Mouse (Mus musculus) cerebellum, postnatal 36 days (tissue): ENCODE measurements around the gene Setd3.

Experiments used
- DNase-seq, 2 experiments: peaks; one replicate each; pipeline ENCODE4 v3.0.0; 2021 to 2022; ENCODE audit warnings: mixed read lengths in 2 of 2

The Setd3 gene

DNA sequence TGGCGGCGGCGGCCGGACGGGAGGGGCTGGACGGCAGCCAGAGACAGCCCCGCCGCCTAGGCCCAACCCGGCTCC is at the start of gene Setd3:
Gene Setd3 (minus strand): TSS at position 69 of the 75 bp plus-strand sequence.
- DNase-seq = no peak

DNA sequence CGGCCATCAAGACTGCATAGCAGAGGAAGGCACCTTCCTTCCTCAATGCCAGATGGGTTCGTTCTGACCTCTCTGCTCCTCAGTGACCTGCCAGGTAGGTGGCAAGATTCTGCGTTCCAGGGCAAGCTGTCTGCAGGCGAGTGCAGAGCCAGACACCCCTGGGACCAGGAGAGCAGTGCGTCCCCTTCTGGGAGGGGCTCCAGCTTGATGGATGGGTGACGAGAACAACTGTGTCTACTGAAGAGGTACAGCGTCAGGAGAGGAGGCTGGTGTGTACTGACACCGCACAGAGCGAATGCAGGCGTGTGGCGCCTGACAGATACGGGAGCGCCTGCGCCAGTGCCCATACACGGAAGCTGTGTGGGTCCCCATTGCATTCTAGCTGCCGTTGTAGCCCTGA is 48.4 kb upstream of the Setd3 start:
- peak; percentile 44 to 50 for DNase-seq

DNA sequence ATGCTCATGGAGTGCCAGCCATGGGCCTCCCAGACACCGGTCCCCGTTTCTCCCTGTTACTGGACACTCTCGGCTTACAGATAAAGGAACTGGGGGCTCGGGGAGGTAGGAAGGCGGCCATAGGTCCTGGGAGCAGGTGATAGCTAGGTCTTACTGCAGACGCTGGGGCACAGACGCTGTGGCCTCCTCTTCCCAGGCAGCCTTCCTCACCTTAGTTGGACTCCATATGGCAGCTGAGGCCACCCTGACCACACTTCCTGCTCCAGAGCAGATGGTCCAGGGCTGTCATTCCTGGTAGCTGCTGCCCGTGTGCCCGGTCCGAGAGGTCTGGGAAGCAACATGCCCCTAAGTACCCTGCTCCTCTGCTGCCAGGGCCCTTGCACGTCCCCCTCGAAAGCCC is 47.8 kb upstream of the Setd3 start:
- peak; percentile 76 to 79 for DNase-seq

DNA sequence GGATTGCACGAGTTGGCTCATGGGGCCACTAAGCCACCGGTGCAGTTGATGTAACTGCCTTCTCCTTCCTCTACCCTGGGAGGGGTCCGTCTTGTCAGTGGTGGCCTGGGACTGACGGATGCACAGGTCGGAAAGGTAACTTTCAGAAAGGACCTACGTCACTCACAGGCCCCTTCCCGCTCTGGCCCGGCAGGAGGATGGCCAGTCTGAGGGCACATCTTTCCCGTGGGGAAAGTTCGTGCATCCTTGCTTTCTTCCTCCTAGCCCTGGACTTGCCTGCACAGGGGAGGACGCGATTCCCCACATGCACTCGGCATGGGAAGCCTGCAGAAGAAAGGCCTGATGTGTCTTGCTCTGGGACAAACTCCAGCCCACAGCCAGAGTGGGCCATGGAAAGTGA is 47.1 kb upstream of the Setd3 start:
- DNase-seq = no peak

DNA sequence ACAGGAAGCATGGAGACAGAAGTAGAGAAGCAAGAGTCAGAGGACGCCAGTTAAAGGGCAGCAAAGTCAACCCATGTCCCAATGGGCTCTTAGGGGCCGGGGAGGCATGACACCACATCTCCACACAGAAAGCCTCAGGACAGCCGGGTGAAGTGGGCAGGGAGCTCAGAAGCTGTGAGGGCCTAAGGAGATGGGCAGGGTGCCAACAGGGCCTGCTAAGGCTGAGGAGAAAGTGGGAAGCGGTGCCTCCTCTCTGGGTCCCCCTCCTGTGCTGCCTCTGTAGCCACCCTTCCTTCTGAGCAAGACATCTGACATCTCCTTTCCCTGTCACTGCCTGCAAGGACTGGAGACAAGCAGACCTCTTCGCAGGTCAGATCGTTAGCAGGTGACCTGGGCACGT is 46.7 kb upstream of the Setd3 start:
- DNase-seq = peak; percentile 55 to 59

DNA sequence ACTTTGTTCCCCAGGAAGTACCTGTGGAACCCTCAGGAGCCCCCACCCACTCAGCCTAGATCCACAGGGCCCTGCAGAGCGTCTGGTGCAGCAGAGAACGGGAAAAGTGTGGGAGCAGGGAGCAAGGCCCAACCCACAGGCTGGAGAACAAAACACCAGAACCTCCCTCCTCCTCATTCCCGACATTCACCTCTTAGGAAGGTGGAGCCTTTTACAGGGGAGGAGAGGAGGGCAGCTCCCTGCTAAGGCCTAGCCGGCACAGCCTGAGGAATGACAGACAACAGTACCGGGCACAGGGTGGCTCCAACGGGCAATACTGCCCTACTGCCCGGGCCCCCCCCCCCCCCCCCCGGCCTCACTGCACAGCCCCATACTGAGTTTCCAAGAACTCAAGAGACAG is 44.2 kb upstream of the Setd3 start:
- DNase-seq = no peak

DNA sequence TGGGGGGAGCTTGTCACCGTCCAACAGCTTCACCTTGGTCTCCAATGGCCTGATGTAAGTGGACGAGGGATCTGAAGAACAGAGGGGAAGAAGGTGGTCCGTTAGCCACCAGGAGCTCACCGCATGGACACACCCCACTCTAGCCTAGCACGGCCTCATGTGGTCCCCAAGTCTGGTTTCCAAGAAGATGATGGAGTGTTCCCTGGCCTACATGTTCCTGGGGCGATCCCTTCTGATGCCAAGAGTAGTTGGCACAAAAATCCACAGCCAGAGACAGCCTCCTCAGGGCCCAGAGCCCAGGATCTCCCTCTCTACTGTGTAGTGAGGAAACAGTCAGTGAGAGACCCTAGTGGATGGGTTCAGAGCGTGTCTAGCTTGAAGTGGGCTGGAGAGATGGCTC is 42.6 kb upstream of the Setd3 start:
- no peak for DNase-seq

DNA sequence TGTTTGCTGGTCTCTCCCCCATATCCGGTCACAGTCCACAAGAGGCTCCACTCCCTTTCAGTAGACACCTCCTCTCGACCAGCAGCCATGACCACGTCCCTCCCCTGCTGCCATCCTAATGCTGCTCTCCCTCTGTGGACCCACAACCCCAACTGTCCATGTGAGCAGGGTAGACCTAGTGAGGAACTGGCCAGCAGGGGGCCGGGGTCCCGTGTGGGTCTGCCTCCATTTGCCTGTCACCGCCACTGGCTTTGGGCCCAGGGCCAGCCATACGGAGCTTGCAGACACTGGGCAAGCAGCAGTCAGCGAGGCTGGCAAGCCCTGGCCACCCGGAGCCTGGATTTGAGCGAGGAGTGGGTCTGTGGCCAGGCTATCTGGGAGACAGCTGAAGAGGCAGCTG is 42.1 kb upstream of the Setd3 start:
- peak in 1 of 2 experiments; percentile 56 for DNase-seq

DNA sequence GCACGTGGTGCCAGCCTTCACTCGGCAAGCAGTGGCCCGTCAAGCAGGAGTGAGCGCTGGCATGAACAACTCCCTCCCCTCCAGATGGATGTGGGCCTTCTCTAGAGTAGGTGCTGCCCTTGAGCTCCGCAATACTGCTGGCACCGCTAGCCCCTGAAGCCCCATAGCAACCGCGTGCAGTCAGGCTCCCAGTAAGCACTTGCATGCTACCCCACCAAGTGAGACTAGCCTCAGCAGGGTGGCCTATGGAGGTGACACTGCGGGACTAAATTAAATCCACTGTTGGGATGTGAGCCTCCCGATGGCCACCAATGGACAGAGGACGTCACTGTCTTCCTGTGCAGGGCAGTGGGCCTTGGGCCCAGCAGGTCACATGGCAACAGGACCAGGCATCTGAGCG is 41.5 kb upstream of the Setd3 start:
- peak in 1 of 2 experiments; percentile 33 for DNase-seq

DNA sequence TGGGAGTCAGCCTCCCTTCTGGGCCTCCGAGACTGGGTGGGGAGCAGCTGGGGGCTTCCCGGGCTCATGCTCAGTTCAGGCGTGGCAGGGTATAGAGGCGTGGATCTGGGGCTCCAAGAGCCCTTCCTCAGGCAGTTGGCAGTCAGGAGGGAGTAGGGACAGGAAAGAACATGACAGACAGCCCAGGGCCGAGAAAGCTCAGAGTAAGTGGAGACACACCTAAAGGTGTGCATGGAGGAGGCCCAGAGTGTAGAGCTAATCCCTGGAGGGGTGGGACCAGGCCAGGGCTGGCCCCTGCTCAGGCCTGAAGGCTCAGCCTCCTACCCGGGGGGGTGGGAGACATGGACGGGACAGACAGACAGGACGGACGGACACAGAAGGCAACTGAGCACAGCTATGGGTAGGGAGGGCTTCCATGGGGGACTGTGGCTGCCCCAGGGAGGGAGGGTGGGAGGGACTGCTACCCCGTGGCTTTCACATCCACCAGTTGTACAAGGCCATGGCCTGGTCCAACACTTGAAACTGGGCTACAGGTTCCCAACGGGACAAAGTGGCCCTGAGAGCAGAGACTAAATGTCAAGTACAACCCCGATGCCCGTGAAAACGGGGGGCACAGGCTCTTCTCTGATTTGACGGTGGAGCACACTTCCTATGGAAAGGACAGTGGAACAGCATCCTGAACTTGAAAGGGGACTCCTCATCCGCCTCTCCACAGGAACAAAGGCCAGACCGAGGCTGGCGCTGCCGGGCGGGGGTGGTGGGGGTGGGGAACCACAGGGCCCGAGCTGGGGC is 40.9 kb upstream of the Setd3 start:
- peak in 1 of 2 experiments; percentile 11 for DNase-seq

DNA sequence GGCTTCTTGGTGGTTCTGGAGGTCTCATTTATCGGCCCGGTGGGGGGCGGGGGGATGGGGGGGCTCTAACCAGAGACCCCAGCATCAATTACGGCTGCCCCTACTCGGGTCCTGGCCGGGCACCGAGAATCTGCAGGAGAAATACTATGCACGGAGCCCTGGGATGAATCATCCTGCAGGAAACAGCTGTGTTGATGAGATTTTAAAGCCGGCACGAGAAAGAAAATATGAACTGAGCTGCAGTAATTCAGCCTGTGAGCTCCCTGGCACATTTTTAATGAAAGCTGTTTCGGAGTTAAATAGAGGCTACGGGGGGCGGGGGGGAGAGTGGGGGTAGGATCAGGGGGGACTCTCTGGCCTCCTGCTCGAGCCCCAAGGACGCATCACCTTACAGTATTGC is 40.0 kb upstream of the Setd3 start:
- peak in 1 of 2 experiments; percentile 5 for DNase-seq

DNA sequence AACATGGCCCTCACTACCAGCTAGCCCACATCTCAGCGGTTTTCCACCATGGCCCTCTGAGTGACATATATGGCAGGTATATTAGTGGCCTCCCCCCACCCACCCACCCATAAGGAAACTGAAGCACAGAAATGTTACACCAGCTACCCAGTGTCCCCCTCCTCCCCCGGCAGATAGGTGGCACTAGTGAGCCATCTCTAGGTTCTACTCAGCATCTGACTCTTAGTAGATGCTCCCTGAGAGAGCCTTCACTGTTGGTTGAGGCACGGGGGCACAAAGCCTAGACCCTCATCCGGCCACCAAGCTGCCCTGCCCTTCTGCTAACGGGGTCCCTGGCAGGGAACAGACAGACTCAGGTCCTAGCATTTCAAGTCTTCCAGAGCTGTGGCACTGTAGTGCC is 38.5 kb upstream of the Setd3 start:
- DNase-seq = peak; percentile 77 to 78

DNA sequence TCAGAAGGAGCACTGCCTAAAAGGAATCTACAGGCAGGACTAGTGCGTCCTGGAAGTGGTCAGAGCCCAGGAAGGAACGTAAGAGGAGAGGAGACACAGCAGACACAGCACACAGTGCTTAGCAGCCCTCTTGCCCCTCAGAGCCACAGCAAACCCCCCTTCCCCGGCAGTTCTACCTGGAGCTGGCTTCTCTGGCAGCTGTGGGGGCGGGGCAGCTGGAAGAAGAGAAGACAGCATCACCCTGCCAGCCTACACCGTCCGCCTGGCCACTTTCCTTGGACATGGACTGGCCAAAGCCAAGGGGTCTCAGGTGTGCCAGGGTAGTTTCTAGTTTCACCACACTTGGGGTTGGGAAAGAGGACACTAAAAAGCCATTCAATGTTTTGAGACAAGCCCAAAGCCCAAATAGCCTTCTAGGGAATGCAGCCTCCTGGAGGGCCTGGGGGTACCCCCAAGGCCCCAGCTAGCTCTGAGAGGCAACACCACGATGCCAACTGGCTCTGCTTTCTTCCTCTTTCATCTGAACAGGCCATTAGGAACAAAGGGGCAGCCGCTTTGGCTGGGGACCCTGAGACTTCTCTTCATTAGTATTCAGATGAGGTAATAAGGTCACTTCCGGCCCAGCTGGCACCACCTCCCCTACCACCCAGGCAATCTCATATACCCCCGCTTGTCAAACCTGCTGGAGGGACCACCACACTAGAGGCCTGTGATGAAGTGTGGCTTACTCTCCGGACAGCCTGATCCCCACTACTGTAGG is 37.7 kb upstream of the Setd3 start:
- DNase-seq = peak in 1 of 2 experiments; percentile 30

DNA sequence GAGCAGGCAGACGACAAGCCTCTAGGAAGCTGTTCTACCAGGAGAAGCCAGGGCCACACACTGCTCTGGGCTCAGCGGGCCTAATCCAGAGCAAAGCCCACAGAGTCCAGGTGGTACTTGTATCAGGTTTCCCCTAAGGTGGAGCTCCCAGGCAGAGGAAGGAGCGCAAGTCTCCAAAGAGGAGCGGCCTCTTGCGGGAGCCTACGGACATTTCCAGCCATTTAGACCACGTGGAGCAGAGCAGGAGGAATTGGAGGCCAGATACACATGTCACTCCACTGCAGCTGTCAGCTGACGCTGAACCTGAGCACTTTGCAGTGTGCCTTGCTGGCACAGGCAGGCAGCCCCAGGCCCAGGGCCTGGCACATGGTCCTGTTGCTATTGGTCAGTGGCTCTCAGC is 36.0 kb upstream of the Setd3 start:
- no peak for DNase-seq

DNA sequence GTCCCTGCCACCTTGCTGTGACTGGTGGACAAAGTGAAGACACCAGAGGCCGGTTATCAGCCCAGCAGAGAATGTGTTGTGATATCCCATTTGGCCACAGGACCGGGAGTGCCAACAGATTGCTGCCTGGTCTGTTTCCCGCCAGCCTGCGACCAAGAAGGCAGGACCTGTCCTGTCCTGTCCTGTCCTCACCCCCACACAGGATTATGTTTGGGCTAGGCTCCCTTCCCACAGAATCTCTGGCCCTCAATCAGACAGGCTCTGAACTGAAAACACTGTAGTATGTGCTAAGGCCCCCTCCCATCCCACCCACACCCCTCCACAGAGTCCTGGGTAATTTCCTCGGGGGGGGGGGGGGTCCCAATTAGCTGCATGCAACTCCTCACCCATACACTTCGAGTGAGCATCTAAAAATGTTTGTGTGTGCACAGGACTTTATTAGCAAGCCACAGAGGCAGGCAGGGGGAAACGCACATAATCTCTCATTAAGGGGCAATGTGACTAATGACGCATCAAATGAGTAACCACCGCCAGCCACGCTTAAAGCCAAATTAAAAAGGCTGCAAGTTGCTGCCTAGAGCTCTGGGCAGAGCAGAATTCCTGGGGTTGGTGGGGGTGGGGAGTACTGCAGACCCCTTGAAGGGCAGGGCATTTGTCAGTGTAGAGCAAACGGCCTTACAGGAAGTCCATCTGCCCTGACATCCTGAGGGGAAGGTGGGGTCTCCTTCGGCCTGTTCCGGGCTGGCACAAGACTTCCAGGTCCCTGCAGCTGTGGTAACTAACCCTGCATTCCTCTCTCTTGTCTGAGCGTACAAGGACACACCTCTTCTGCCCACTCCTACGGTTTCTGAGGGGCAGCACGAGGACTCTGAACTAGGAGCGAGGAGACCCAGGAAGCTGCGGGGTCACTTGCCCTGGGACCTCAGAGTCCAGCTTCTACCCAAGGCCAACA is 34.3 kb upstream of the Setd3 start:
- DNase-seq = peak in 1 of 2 experiments; percentile 29

DNA sequence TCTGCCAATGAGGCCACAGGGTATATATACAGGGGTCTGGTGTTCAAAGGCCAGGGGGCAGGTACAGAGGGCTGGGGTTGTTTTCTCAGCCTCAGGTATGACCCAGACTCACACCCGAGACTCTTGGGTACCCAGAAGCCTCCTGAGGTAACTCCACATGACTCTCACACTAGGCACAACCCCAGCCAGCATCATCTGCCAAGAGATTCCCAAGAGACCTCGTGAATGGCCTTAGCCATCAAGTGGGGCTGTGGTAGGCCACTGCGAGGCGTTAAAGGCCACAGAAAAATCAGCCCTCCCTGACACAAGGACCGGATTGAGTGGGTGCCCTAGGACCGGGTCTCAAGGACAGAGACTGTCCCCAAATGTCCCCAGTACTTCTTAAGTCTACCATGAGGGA is 33.4 kb upstream of the Setd3 start:
- DNase-seq = no peak

DNA sequence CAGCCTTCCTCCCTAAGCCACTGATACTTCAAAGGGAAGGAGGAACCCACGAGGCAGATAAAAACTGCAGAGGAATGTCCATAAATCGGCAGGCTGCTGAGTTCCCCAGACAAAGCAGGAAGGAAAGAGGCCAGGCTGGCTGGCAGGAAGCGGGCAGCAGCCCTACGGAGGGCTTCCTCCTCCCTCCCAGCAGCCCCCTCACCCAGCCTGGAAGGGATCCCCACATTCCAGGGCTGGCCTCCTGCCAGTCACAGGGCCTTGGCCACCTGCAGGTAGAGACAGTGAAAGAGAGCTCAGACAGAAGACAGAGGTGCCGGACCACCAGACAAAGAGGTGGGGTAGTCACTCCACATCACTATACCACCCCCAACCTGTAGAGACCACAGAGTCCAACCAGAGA is 33.0 kb upstream of the Setd3 start:
- peak in 1 of 2 experiments; percentile 28 for DNase-seq

DNA sequence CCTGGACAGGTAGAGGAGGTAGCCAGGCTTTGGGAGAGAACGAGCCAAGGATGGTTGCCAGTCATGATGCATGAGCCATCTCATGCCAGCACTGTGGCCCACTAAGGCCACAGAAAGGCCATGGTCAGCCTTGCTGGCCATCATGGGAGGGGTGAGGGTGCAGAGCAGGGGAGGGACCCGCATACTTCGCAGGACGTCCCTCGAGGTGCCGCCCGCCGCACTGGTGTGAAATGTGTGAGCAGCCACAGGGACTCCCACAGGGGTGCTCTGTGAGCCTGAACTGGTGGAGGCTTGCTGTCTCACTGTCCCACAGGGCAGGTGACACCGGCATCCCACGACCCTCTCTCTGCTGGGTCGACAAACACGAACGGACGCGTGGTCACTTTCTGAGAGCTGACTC is 31.5 kb upstream of the Setd3 start:
- DNase-seq = peak in 1 of 2 experiments; percentile 14

DNA sequence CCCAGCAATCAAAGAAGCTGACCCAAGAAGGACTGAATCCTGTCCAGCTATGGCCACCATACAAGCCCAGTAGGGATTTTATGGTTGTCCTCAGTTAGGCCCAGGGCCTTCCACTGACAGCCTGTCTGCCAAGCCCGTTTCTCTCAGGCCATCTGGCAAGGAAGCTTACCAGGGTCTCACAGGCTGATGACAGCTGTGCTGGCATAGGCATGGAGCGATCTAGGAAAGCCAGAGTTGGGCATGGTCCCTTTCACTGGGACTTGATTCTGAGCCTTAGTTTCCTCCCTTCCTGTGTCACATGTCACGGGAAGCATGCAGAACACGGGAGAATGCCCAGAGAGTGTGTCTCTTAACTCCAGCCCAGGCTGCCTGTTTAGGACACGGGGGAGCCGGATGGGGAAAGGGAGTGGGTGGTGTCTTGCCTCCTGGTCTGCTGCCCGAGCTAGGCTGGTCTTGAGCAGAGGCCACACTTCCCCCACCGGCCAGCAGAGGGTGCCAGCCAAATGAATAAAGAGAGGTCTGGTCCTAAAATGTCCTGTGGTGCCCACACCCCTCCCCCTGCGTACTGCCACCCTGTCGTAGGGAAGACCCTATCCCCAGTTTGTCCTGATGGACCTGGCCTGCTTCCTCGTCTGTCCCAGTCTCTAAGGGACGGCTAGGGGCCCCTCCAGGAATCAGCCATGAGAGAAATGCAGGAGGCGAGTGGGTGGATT is 29.8 kb upstream of the Setd3 start:
- DNase-seq = peak; percentile 84 to 87

DNA sequence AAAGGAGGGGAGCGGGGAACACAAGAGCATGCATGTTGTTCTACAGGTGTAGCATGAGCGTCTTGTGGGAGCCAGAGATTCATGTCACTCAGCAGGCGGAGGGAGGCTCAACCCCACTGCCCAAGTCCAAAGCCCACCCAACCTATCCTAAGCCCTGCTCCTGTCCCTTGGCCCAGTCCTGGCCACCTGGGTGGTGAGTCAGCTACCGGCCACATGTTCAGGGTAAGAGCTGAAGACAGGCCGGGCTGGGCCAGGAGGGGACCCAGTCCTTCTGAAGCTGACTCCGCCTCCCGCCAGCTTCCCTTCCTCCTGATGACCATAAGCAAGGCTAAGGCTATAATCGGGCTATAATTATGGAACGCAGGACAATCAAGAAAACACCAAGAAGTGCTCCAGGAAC is 29.1 kb upstream of the Setd3 start:
- peak in 1 of 2 experiments; percentile 23 for DNase-seq

DNA sequence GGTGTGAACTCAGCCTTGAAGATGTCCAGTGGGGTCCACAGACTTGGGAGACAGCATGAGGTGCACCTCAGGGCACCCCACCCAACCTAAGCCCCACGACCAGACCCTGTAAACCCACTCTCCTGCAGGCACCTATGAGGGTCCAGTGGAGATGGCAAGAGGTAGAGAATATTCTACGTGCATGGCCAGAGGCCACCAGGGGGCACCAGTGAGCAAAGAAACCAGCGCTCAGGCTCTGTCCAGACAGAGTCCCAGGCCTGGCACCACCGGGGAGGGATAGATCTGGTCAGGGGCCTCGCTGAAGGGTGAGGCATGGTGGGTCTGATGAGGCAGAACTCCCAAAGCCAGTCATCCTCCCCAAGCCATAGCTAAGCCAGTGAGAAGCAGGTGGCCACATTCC is 27.5 kb upstream of the Setd3 start:
- DNase-seq = peak; percentile 85 to 89

DNA sequence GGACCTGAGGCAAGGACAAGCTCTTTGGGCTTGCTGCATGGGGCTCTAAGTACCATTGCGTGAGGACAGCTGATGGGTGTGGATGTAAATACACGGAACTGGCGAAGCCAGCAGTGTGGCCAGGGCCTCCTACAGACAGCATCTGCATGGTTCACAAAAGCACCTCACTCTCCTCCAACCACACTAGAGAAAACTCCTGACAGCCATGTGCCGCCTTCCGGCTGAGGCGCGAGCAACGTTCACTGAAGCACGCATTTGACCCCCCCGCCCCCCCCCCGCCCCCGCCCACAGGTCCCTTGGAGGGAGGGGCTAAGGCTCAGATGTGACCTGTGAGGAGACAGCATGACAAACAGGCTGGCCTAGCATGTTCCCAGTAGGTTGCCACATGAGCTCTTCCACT is 25.9 kb upstream of the Setd3 start:
- DNase-seq = no peak

DNA sequence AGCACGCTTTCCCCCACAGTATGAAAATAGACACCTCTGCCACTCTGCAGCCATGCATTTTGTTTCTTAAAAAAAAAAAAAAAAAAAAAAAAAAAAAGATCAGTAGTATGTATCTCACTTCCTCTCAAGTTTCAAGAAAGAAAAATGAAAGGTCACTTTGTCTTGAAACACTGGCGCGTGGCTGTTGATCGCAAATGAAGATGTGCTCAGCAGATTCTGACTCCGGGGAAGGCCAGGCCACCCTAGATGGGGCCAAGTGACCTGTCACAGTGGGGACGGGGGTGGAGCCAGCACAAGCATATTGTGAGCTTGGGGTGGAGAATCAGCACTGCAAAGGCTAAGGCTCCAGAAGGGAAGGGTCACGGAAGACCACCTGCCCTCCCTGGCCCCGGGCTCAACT is 24.8 kb upstream of the Setd3 start:
- no peak for DNase-seq
